Mouse (Mus musculus) neural tube, embryonic 14.5 days (tissue): ENCODE measurements around the gene Cd1d1. TPM values are rescaled to one million over a fixed set of nuclear protein-coding genes. Genes with fewer than 3 reads are reported as not detected.
A peak's percentile ranks its signal among the peaks of the same experiment; 100 is the strongest.

ENCODE experiments used
- ATAC-seq: fragments of 200-750 bp; cut with Nextera tagmentation; 2 replicates; pipeline ENCODE4 v1.8.0; 2017; ENCODE audit warnings: low read depth, mild to moderate bottlenecking, moderate TSS enrichment, moderate library complexity
- H3K27ac ChIP-seq: fragments of 300-500 bp; sonication (generic); 2 replicates; pipeline ENCODE4 v1.5.1; 2014; ENCODE audit warnings: low read depth, mild to moderate bottlenecking, control low read depth, low read length, moderate library complexity, mixed read lengths
- H3K27me3 ChIP-seq: fragments of 300-500 bp; sonication (generic); 2 replicates; pipeline ENCODE4 v1.6.1; 2014; ENCODE audit warnings: low read length; ENCODE audit not compliant: control insufficient read depth, insufficient read depth
- H3K36me3 ChIP-seq: fragments of 300-500 bp; sonication (generic); 2 replicates; pipeline ENCODE4 v1.6.1; 2014; ENCODE audit warnings: low read length, mixed read lengths; ENCODE audit not compliant: control insufficient read depth, insufficient read depth
- H3K4me1 ChIP-seq: fragments of 300-500 bp; sonication (generic); 2 replicates; pipeline ENCODE4 v1.6.1; 2014; ENCODE audit warnings: low read length; ENCODE audit not compliant: control insufficient read depth, insufficient read depth
- H3K4me2 ChIP-seq: fragments of 300-500 bp; sonication (generic); 2 replicates; pipeline ENCODE4 v1.6.1; 2014; ENCODE audit warnings: mild to moderate bottlenecking, low read depth, low read length, control low read depth
- H3K4me3 ChIP-seq: fragments of 300-500 bp; sonication (generic); 2 replicates; pipeline ENCODE4 v1.5.1; 2014; ENCODE audit warnings: low read depth, low read length, control low read depth, mixed read lengths
- H3K9ac ChIP-seq: fragments of 300-500 bp; sonication (generic); replicated peaks from 2 replicates; pipeline ENCODE4 v1.6.1; 2014; ENCODE audit warnings: low read depth, mild to moderate bottlenecking, control low read depth, low read length, mixed read lengths
- H3K9me3 ChIP-seq: fragments of 300-500 bp; sonication (generic); 2 replicates; pipeline ENCODE4 v1.6.1; 2016; ENCODE audit warnings: low read length; ENCODE audit not compliant: control insufficient read depth
- WGBS: fragments of 180-500 bp; shearing (Covaris S2); extraction: QIAGEN DNeasy Blood & Tissue Kit; methylation state at CpG from one replicate; pipeline ENCODE4 v1.1.7; 2014; 5-methylcytosine and 5-hydroxymethylcytosine counted together
- polyA plus RNA-seq: library from polyadenylated mRNA; unstranded; fragments of >200 nt; fragmentation: Nextera tagmentation; extraction: Ambion mirVana; gene quantifications from 2 replicates; pipeline ENCODE4 v1.2.1, GENCODE M21; 2014

Cd1d1 gene
- polyA plus RNA-seq, 1 experiment from 2014 or later, result 52.4 TPM

DNA sequence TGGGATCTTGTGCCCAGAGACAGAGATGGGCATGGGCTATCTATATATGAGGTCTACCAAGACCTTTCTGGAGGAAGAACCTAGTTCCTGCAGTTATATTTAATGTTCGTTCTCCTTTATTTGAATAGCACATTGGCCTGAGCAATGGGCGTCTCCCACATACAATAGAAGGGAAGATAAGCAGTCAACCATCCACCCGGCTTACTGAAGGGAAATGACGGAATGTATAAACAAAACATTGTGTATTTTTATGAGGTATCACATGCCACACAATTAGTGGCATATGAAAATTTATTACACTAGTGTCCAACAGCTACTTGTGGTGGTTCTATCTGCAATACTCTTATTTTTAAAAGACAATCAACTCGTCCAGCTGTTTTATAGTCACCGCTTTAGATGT, 15.9 kb downstream of the Cd1d1 start:
- Histone ChIP-seq H3K27ac (no peak overlapping the region), H3K4me2 (no peak overlapping the region), H3K27me3 (no peaks in the 10 kb centered on the region), H3K4me1 (no peaks in the 10 kb centered on the region), H3K9ac (no peak overlapping the region), H3K36me3 (no peaks in the 10 kb centered on the region), H3K4me3 (no peak overlapping the region), H3K9me3 (no peaks in the 10 kb centered on the region)
- ATAC-seq, result no peak
- WGBS, result 87% methylated on average over 6 of the region's 6 CpGs

- Histone ChIP-seq H3K36me3 (no peaks in the 10 kb centered on the region), H3K4me2 (no peak overlapping the region), H3K27ac (no peak overlapping the region), H3K9me3 (no peaks in the 10 kb centered on the region), H3K9ac (no peak overlapping the region), H3K4me3 (no peak overlapping the region), H3K27me3 (no peaks in the 10 kb centered on the region), H3K4me1 (no peaks in the 10 kb centered on the region)
- WGBS, result 12% methylated on average over 8 of the region's 8 CpGs
- peak; percentile 77; the same call in 1 of the 2 replicates for ATAC-seq
Measured at GRCm38 (mm10) chr3:86976546-86976945, 22.7 kb downstream of the Cd1d1 start.

DNA sequence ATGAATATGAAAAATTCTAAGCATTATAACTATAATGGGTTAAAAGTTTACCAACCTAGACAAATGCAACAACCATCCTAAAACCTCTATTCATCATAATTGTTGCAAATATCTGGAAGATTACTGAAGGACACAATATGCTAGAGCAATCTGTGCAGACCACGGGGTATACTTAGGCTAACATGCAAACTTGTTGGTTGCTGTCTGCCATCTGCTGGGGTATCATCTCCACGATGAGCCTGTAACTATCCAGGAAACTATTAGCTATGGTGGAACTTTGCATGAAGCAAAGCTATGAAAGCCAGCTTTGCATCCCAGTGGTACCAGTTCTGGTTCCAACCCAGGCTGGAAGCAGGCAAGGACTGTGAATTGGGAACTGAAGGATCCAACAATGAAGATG, 24.1 kb downstream of the Cd1d1 start:
- no peaks in the 10 kb centered on the region for H3K36me3 ChIP-seq
- H3K27ac ChIP-seq, result no peak overlapping the region
- no peak overlapping the region for H3K4me3 ChIP-seq
- H3K4me1 ChIP-seq, result no peaks in the 10 kb centered on the region
- no peak for ATAC-seq
- H3K27me3 ChIP-seq, result no peaks in the 10 kb centered on the region
- no peaks in the 10 kb centered on the region for H3K9me3 ChIP-seq
- no peak overlapping the region for H3K4me2 ChIP-seq
- no peak overlapping the region for H3K9ac ChIP-seq
- 83% methylated on average over 2 of the region's 2 CpGs for WGBS

DNA sequence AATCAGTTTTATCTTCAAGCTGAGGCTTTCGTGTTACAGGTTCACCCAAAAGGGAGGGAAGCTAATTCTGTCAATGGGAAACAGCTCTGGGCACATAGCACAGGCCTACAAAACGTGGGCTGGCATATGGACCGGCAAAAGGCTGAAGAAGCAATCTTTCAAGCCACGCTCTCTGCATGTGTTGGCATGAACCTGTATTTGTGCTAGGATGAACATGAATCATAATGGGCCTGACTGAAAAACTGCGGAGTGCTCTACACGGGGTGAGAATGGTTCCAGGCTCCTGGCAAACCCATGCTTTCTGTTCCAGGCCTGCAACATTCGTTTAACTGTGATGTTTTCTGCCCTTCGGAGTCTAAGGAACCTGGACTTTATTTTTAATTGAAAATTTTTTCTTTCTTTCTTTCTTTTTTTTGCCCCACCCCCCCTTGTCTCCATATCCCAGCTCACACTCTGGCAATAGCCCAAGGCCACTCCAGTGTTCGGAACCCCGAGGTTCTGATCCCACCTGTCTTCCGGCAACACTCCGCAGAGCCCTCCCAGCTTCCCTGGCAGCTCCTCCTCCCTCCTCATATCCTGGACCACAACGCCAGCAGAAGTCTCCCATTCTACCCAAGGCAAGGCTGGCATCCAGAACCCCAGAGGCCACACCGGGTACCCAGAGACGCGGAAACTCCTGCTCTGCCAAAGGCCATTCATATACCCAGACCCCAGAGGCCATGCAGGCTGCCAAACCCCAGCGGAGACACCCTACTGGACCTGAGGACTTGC, 36.4 kb downstream of the Cd1d1 start:
- no peak for ATAC-seq

DNA sequence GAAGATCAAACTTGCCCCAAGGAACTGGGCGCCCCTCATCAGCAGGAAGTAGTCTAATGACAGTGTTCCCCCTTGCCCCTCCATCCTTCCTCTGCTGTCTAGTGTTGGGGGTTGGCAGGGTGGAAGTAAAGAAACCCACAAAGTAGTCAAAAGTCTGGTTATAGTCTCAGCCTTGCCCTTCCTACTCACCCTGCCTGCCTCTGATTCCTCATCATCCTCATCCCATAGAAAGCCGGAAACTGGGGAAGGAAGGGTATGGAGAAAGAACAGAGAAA, 37.9 kb downstream of the Cd1d1 start:
- no peaks in the 10 kb centered on the region for H3K27me3 ChIP-seq
- WGBS, result 96% methylated on average over 2 of the region's 2 CpGs
- H3K4me1 ChIP-seq, result no peaks in the 10 kb centered on the region
- no peak overlapping the region for H3K27ac ChIP-seq
- no peak overlapping the region for H3K9ac ChIP-seq
- ATAC-seq, result no peak
- H3K9me3 ChIP-seq, result no peaks in the 10 kb centered on the region
- no peaks in the 10 kb centered on the region for H3K36me3 ChIP-seq
- no peak overlapping the region for H3K4me3 ChIP-seq
- no peak overlapping the region for H3K4me2 ChIP-seq

More for the DNA sequence above, 36.4 kb downstream of the Cd1d1 start:
- H3K36me3 ChIP-seq, result no peaks in the 10 kb centered on the region
- H3K4me1 ChIP-seq, result no peaks in the 10 kb centered on the region
- no peak overlapping the region for H3K9ac ChIP-seq
- H3K27ac ChIP-seq, result no peak overlapping the region
- H3K9me3 ChIP-seq, result no peaks in the 10 kb centered on the region
- H3K27me3 ChIP-seq, result no peaks in the 10 kb centered on the region
- H3K4me3 ChIP-seq, result no peak overlapping the region
- no peak overlapping the region for H3K4me2 ChIP-seq
- WGBS, result 88% methylated on average over 17 of the region's 17 CpGs

- no peak for ATAC-seq
Measured at GRCm38 (mm10) chr3:86960656-86961394, 38.4 kb downstream of the Cd1d1 start.

DNA sequence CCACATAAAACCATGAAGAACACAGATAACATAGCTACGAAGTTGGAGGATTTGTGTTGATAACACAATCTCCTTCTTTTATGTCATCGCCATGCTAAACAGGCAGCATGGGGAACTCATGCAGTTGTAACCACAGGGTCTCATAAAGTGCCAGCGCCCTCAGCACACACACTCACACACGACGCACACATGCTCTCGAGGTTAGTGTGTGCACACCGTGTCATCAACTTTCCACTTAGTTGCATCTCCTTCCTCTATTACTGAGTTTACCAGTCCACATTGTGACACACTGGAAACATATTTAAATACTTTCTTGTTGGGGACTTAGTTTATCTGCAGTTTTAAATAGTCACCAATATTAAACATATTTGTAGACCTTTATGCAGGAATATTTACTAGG, 40.2 kb downstream of the Cd1d1 start:
- no peaks in the 10 kb centered on the region for H3K36me3 ChIP-seq
- ATAC-seq, result no peak
- H3K4me3 ChIP-seq, result no peak overlapping the region
- H3K27me3 ChIP-seq, result no peaks in the 10 kb centered on the region
- no peak overlapping the region for H3K9ac ChIP-seq
- no peak overlapping the region for H3K4me2 ChIP-seq
- 93% methylated on average over 7 of the region's 7 CpGs for WGBS
- H3K27ac ChIP-seq, result no peak overlapping the region
- no peaks in the 10 kb centered on the region for H3K9me3 ChIP-seq
- H3K4me1 ChIP-seq, result no peaks in the 10 kb centered on the region

More at GRCm38 (mm10) chr3:86960656-86961394, 38.4 kb downstream of the Cd1d1 start:
- WGBS, result 89% methylated on average over 17 of the region's 17 CpGs
- no peaks in the 10 kb centered on the region for H3K36me3 ChIP-seq
- no peaks in the 10 kb centered on the region for H3K27me3 ChIP-seq
- H3K4me3 ChIP-seq, result no peak overlapping the region
- no peak overlapping the region for H3K4me2 ChIP-seq
- H3K9ac ChIP-seq, result no peak overlapping the region
- H3K9me3 ChIP-seq, result no peaks in the 10 kb centered on the region
- no peak overlapping the region for H3K27ac ChIP-seq
- H3K4me1 ChIP-seq, result no peaks in the 10 kb centered on the region

DNA sequence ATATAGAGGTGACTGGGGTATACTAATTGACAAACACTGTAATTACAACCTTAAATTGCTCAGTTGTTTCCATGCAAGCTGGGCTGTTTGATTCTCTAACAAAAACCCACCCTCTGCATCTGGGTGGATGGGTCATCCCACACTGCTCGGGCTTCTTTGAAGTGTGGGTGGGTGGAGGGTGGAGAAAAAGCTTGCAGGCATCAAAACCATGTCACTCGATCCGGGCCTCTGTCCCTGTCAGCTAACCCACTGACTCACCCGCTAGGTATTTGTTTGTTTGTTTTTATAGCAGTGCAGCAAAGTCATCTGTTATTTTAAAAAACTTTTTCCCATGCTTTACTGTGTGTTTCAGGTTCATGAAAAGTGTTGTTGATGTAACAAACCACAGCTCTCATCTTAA, 43.9 kb downstream of the Cd1d1 start:
- Histone ChIP-seq H3K27ac (no peak overlapping the region), H3K36me3 (no peaks in the 10 kb centered on the region), H3K4me2 (no peak overlapping the region), H3K4me3 (no peak overlapping the region), H3K4me1 (no peaks in the 10 kb centered on the region), H3K9ac (no peak overlapping the region), H3K9me3 (no peaks in the 10 kb centered on the region), H3K27me3 (no peaks in the 10 kb centered on the region)
- no peak for ATAC-seq
- 6% methylated on average over 4 of the region's 4 CpGs for WGBS

DNA sequence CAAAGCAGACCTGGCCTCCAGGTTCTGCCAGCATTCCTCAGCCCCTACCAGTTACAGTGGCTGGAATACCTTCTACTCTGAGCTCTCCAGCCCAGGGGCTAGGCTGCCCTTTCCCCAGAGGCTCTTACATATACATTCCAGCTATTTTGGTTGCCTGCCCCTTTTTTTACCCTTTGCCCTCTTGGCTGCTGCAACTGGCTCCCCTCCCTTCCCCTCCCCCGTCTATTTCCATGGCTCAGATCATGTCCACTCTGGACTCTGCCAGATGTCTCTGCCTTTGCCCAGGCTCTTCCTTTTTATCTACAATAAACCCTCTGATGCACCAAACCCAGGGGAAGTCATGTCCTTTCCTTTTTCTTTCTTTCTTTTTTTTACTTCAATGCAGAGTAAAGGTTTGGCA, 44.7 kb downstream of the Cd1d1 start:
- Histone ChIP-seq H3K4me3 (no peak overlapping the region), H3K4me1 (no peaks in the 10 kb centered on the region), H3K27me3 (no peaks in the 10 kb centered on the region), H3K4me2 (no peak overlapping the region), H3K27ac (no peak overlapping the region), H3K36me3 (no peaks in the 10 kb centered on the region), H3K9ac (no peak overlapping the region), H3K9me3 (no peaks in the 10 kb centered on the region)
- no peak for ATAC-seq
- 50% methylated on average over 1 of the region's 1 CpGs for WGBS
